Mouse (Mus musculus) CD4-positive, CD25-positive, alpha-beta regulatory T cell, adult 4 months (primary cell): Measurements from ENCODE around the gene Hnrnpul2. TPM values are rescaled to one million over a fixed set of nuclear protein-coding genes. Genes with fewer than 3 reads are reported as not detected.
A peak's percentile ranks its signal among the peaks of the same experiment; 100 is the strongest.
"Not testable (repeated sequence)": the region's sequence is repeated elsewhere in the genome, so short reads cannot be mapped to it uniquely, and the experiment has no call there.

Experiments
- ATAC-seq: one replicate; pipeline ENCODE4 v1.8.0; 2017
- polyA plus RNA-seq, 2 experiments: library from polyadenylated mRNA; unstranded; fragments of 100-300 nt; shearing (Covaris generic); gene quantifications; one replicate each; pipeline ENCODE4 v1.2.1; 2017

Gene Hnrnpul2
- polyA plus RNA-seq, 2 experiments from 2014 or later = 4.2 to 6.9 TPM

DNA sequence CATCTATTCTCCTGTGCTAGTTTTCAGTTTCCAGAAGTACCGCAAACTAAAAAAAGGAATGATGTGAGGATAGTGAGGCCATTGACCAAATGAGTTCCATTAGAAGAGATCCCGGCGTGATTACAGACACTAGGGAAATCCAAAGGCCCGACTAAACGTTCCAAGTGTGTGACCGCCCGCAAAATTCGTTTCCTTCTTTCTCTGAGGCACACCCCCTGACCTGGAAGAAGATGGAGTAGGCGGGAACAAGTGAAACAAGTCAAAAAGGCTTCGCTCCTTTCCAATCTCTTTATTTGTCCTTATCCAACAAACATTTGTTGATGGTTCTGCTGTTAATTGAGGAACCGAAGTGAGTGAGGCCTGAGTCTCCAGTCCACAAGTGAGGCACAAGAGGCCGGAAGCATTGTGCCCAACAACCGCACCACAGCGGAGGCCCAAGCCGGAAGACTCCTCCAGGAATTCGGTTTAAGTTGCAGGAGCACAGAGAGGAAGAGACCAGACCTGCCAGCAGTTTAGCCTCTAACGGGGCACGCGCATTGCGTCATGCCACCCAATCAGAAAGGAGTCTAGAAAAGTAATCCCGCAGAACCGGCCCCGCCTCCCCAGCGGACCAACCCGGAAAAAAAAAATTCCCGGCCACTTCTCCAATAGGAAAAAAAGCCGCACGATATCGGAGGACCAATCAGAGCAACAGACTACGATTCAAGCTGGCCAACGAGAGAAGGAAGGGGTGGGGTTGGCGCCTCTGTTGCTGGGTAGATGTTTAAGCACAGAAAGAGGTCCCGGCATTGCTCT lies 812 bp upstream of the Hnrnpul2 start, which contains the start of gene Ttc9c:
Ttc9c (minus strand) TSS at position 533 of the 795 bp plus-strand sequence.
- ATAC-seq = peak; percentile 71

DNA sequence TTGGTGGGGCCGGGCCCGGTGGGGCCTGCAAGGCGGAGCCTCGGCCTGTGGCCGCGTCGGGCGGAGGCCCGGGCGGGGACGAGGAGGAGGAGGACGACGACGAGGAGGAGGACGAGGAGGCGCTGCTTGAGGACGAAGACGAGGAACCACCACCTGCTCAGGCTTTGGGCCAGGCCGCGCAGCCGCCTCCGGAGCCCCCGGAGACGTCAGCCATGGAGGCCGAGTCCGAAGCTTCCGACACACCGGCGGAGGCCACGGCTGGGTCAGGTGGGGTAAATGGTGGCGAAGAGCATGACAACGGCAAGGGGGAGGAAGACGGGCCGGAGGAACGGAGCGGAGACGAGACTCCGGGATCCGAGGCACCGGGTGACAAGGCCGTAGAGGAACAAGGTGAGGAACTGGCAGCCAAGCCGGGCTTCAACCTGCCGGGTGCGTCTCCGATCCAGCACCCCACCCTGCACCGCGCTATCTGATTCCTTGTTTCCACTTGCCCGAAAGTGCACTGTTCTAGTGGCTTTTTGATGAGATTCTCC lies 680 bp downstream of the Hnrnpul2 start:
- ATAC-seq = no peak

DNA sequence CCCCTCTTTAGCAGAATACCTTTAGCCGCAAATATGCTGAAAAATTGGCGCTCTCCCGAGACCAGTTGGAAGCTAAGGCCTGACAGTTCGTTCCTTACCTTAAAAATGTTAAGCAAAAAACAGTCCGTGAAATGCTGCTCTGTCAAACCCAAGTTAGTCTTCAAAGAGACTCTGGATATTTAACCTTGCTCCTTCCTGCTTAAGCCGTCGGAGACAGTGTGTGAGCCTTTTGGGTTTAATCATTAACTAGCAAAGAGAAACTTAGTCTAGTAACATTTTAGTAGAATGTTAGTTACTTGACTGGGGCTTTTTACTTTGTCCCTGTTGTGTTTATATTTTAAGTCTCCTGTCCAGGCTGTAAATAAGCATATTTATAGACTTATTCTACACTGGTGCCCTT lies 1.3 kb downstream of the Hnrnpul2 start:
- ATAC-seq = no peak

DNA sequence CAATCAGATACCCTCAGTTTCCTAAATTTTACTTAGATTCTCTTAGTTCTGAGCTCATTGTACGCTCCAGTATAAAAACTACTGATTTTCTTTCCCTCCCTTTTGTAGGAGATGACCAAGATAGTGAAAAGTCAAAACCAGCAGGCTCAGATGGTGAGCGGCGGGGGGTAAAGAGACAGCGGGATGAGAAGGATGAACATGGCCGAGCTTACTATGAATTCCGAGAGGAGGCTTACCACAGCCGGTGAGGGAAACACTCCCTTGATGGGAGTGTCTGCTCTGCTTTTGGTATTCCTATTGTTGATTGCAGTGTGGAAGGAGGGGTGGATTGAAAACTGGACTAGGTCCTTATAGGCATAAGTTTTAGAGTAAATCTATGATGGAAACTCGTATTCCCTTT lies 2.9 kb downstream of the Hnrnpul2 start:
- no peak for ATAC-seq

DNA sequence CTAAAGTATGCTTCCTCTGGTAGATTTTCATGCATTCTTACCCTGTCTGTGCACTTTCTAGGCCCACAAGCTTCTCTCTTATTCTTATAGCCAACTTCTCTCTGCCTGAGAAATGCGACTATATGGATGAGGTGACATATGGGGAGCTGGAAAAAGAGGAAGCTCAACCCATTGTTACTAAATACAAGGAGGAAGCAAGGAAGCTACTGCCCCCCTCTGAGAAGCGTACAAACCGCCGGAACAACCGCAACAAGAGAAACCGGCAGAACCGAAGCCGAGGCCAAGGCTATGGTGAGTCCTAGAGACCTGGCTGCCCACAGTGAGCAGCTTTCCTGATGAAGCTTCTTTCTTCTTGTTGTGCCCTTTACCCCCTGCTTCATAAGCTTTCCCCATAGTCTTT lies 9.8 kb downstream of the Hnrnpul2 start, which contains the start of gene AC129217.1:
AC129217.1 (plus strand) TSS at position 114 of the 400 bp plus-strand sequence.
- no peak for ATAC-seq

DNA sequence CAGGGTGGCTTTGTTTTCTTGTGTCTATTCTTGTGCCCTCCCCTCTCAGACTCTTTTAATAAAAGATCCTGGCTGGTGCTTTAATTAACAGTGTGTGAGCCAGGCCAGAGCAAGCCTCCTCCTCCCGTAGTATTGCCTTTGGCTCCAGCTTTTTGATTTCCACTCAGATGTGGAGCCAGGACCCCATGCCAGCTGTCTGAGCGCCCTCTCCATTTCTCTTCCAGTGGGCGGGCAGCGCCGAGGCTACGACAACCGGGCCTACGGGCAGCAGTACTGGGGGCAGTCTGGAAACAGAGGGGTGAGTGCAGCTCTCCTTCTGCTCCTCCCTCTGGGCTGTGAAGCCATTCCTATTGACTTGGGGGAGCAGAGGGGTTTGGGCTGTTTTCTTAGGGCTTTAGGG lies 10.9 kb downstream of the Hnrnpul2 start:
- no peak for ATAC-seq

DNA sequence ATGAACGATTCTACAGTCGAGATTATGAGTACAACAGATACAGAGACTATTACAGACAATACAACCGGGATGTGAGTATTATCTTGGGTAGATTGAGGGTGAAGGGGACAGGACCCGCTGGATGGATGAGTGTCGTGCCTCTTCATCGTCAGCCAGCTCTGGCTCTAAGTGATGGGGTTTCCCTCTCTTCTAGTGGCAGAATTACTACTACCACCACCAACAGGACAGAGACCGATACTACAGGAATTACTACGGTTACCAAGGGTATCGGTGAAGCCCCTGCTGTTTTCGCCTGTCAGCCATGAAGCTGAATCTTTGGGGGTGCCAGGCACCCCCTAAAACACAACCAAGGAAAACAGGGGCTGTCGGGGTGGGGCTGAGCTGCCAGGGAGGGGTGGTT lies 11.5 kb downstream of the Hnrnpul2 start:
- no peak for ATAC-seq

DNA sequence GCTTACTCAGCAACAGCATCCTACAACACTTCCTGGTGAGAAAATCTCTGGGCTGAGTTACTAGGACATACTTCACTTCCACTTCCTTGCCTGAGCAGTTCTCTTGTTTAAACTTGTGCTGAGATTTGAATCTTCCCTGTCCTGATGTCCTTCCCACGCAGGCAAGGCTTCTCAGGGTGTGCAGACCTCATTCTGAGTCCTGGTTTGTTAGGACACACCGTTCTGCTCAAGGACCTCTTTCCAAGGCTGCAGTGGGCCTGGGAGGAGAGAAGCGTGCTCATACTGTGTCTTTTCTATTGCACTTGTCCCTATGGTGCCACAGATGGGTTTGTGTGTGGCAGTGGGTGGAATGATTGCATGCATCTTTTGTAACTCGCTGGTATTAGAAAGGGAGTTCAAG lies 13.2 kb downstream of the Hnrnpul2 start:
- no peak for ATAC-seq

DNA sequence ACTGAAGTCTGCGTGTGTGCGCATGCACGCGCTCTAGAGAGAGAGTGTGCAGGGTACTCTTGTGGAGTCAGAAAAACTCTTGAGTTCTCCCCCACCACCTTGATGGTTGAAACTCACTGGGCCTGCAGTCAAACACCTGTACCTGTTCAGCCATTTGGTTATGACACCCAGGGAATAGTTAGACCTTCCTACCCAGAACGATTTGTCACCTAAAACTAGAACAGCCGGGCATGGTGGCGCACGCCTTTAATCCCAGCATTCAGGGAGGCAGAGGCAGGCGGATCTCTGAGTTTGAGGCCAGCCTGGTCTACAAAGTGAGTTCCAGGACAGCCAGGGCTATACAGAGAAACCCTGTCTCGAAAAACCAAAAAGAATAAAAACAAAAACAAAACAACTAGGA lies 16.5 kb downstream of the Hnrnpul2 start:
- not testable (repeated sequence) for ATAC-seq

DNA sequence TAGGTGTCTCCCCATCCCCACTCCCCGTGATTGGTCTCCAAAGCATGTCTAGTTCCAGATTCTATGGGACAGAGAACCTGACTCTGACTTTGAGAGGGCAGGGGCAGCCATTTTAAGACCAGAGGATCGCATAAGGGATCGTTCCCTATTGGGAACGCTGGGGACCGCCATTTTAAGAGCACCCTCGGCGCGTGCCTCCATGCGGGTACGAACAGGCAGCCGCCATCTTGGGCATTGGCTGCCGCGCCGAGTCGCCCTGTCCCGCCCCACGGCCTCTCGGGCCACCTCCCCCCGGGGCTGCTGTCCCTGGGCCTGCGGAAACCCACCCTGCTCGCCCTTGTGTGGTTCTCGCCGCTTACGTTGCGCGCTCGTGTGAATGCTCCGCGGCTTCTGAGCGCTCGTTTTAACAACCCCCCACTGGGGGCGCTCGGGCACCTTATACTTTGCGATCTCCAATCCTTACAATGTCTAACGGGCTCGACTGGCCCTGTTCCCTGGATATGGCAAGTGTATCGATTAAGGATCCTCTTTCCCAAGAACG lies 17.5 kb downstream of the Hnrnpul2 start, which contains the start of gene Bscl2:
Bscl2 (plus strand) TSS at position 217 of the 541 bp plus-strand sequence.
- ATAC-seq = peak; percentile 79

DNA sequence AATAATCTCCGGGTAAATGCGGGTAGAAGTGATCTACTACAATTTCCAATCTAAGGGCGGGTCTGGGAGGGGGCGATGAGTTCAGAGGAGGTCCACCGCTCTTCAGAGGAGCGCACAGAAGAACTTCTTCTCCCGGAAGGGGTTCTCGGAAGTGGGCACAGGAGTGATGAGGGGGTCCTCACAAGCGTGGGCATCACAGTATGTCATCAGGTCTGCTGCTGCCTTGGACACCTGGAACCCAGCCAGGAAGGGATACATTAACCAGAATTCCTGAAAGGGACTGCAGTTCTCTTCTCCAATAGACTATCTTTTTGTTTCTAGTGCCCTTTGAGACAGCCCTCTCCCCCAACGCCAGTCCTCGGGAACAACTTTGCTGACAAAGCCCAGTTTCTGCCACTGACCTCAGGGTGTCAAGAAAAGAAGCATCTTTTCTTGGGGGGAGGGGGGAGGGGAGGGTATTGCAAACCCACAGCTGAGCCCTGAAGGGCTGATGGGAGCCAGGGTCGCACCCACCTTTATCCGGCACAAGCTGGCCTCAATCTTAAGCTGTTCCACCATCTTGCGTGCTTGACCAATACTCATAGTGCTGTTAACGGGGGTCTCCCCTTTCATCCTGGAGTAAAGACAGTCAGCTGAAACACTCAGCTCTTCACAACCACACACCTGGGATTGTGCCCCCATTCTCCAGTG lies 18.4 kb downstream of the Hnrnpul2 start:
- peak; percentile 14 for ATAC-seq

DNA sequence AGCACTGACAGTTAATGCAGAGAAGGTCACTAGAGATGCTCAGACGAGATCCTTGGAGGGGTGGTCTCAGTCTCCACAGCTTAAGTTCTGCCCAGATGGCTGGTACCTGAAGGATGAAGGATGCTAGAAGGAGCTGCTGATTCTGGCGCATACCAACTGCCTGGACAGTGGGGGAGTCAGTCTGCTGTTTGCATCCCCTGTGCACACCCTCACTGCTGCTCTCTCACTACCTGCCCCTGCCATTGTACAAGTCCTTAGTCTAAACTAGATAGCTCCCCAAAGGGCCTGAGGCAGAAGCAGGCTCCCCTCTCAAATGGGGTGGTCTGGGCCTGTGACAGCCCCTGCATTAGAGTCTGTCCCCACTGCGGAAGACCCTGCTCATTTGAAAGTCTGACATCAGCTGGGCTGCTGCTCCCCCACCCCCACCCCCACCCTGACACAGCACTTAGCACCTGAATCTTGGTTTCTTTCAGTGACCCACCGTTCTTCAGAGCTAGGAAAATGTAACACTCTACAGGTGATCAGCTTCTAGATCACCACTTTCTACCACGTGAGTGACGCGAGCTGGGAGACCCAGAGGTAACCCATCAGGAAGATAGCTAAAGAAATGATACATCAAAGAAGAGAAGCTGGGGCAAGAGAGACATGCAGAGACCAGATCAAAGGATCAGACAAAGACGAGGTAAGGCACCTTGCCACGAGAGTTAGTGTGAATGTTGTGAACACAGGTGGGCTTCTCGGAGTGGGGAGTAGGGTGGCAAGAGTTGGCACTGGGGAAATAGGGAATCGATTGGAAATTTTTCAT lies 19.5 kb downstream of the Hnrnpul2 start, which contains the start of gene Gng3:
Gng3 (minus strand) TSS at position 92 of the 805 bp plus-strand sequence.
- no peak for ATAC-seq

DNA sequence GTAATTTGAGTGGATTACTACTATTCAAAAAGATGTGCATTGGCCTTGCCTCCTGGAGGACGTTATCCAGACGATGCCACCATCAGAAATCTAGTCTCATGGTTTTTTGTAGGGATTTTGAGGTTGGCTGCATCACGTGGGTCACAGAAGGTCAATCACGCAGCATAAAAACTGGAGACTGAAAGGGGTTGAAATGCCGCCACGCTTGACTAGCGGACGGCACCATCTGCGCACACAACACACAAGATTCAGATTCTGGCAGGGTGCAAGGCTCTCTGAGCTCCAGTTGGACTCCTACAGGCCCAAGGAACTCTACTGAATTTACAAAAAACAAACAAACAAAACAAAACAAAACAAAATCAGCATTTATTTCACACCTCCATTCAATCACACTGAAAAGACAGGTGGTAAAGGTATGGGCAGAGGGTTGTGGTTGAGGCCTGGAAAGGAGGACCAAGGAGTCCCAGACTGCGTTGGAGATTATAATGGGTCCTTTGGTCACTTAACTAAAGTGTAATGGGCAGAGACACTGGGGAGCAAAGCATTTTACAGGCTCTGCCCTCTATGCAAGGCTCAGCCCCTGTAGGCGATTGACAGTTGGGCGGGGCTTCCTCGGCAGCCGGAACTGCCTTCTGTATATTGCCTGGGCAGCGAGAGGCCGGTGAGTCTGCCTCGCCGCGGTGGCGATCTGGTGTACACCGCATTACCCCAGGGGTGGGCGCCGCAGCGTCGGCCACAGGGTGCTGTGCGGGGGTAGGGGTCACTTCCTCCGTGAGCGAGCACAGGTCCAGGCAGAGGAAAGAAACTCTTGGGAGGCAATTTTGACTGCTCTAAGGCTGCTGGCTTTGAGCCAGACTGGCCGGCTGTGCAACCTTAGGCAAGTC lies 20.3 kb downstream of the Hnrnpul2 start:
- peak; percentile 17 for ATAC-seq

DNA sequence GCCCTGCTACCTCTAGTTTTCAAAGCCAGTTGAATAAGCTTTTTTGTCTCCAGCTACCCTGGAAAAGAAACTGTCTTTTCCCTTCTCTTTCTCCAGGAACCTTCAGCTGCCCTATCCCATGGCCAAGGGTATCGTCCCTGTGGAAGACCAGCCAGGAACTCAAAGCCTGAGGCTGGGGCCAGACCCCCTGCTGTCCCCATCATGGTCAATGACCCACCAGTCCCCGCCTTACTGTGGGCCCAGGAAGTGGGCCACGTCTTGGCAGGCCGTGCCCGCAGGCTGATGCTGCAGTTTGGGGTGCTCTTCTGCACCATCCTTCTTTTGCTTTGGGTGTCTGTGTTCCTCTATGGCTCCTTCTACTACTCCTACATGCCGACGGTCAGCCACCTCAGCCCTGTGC lies 21.2 kb downstream of the Hnrnpul2 start:
- ATAC-seq = no peak

DNA sequence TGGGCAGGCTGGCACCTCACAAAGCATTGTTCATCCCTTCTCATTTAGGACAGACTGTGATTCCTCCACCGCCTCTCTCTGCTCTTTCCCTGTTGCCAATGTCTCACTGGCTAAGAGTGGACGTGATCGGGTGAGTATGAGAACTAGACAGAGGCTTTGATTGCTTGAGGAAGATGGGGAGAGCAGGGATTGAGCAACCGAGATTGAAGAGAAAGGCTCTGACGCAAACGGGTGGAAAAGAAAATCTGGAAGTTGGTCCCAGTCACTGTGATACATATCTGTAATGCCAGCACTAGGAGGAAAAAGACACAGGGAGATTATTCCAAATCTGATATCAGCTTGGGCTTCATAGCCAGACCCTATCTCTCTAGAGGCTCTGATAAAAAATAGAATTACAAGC lies 23.2 kb downstream of the Hnrnpul2 start:
- no peak for ATAC-seq

DNA sequence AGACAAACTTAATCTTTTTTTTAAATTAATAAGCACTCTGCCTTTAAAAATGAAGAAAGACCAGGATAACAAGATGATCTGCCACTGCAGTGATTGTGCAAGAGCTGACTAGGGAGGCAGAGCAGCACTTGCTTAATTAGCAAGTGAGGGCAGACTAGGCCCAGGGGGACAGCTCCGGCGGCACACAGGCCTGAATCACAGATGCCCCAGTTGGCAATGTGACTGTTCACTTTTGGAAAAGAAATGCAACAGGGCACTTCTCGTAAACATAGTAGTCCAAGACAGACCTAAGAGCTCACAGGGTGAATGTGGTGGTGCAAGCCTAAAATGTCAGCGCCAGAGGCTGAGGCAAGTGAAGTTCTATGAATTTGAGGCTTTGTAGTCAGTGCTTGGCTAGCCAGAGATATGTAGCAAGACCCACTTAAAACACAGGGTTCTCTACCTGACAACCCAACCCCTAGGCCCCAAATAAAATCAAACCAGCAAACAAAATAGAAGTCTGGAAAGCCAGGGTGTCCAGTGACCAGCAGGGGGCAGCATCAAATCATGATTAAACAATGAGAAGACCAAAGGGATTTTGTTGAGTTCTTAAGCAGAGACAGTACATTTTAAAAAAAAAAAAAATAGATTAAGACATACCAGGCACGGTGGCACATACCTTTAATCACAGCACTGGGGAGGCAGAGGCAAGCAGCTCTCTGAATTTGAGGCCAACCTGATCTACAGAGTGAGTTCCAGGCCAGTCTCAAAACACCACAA lies 24.7 kb downstream of the Hnrnpul2 start:
- ATAC-seq = peak; percentile 49

DNA sequence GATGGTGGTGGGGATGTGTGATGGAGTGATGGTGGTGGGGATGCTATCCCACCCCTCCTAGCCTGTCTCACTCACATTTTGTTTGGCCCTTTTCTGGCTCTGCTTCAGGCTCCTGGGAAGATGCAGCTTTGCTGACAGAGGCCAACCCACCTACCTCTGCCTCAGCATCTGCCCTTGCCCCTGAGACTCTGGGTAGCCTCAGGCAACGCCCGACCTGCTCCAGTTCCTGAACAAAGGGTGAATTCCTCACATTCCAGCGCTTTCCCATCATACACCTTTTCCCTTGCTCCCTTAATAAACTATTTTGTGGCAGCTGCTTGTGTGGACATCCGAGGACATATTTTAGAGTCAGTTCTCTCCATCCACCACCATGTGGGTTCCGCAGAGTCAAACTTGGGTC lies 28.5 kb downstream of the Hnrnpul2 start:
- ATAC-seq = no peak

DNA sequence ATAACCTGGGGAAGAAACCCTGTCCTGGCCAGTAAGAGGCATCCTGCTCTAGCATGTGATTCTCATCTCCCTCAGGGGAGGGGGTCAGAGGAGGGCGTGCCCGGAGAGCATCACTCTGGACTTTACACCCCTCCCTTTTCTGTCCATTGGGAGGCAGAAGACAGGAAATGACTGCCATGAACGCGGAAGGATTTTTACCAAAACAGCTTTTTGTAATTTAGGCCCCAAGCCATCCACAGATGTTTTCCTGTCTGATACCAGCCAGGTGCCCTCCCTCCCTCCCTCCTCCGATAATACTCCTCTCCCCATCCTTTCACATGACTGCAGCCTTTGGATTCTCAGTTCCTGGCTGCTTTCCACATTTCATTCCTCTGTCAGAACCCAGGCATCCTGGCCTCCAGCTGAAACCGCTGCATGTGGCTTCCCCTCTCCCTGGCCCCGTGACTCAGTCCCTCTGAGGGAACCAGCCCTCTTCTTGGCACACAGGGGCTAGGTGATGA lies 30.6 kb downstream of the Hnrnpul2 start, which contains the start of gene Lrrn4cl:
Lrrn4cl (plus strand) TSS at position 367 of the 500 bp plus-strand sequence.
- no peak for ATAC-seq

DNA sequence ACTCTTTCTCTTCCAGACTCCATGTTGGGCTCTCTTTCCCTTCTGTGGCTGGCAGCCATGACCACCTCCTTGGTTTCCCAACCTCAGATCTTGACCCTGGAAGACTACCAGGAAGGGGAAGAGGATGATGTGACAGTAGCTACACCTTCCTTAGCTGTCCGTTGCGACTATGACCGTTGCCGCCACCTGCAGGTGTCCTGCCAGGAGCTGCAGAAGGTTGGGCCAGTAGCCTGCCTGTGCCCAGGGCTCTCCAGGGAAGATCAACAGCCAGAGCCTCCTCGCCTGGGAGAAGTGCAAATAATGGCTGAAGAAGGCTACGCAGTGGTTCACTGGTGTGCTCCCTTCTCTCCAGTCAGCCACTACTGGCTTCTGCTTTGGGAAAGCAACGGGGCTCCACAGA lies 31.8 kb downstream of the Hnrnpul2 start:
- no peak for ATAC-seq
